Mouse (Mus musculus): Measurements from ENCODE around the gene Tm4sf1. TPM values are rescaled to one million over a fixed set of nuclear protein-coding genes. Genes with fewer than 3 reads are reported as not detected.

Gene Tm4sf1
- polyA plus RNA-seq, 1 experiment from 2014 or later = 6.5 TPM

DNA sequence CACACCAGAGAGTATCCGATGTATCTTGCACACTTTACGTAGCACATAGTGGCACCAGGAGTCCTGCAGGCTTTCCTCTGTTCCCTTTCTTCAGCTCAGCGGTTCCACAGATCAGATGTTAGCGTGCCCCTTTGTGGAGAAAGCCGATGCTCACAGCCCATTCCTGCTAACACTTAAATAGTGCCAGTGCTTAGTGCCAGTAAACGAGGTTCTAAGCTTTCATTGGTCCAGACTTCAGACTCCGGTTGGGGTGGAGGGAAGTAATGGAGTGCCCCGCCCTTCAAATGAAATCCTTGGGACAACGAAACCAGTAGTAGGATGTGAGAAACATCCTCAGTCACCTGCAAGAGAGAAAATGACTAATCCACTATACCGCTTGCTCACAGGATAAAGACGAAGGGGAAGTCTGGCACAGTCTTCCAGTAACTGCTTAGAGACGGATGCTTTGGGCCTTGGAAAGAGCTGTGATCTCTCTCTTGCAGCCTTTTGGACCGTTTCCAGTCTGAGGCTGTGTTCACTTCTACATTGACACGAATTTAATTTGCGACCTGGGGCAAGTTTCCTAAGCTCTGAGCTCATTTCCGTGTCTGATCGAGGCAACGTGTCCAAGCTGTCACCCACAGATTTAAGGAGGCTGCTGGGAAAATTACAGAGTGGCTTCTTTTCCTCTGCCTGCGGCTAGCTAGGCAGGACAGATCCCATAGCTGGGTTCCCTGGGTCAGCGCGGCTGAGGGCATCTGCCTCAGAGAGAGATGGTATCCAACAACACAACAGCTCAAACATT lies 6.9 kb downstream of the Tm4sf1 start:
- Histone ChIP-seq H3K27me3 (ENCODE audit: control insufficient read depth, insufficient read depth, low read length) (no peaks in the 10 kb centered on the region), H3K4me2 (ENCODE audit: low read depth, severe bottlenecking) (no peak overlapping the region), H3K4me3 (ENCODE audit: low read depth, low read length) (no peak overlapping the region), H3K36me3 (ENCODE audit: control insufficient read depth, insufficient read depth, low read length) (no peaks in the 10 kb centered on the region), H3K27ac (replicated peaks; ENCODE audit: low read depth, low read length) (no peak overlapping the region), H3K4me1 (ENCODE audit: control insufficient read depth, insufficient read depth, low read length) (no peaks in the 10 kb centered on the region), H3K9ac (ENCODE audit: low read length) (no peak overlapping the region), H3K9me3 (ENCODE audit: control insufficient read depth, low read length) (no peaks in the 10 kb centered on the region)
- 69% methylated on average over 21 of the region's 21 CpGs for WGBS
- DNase-seq (ENCODE audit: low spot score) (no peak), ATAC-seq (ENCODE audit: insufficient number of reproducible peaks, low FRiP score, low TSS enrichment, low read depth) (no peak)

DNA sequence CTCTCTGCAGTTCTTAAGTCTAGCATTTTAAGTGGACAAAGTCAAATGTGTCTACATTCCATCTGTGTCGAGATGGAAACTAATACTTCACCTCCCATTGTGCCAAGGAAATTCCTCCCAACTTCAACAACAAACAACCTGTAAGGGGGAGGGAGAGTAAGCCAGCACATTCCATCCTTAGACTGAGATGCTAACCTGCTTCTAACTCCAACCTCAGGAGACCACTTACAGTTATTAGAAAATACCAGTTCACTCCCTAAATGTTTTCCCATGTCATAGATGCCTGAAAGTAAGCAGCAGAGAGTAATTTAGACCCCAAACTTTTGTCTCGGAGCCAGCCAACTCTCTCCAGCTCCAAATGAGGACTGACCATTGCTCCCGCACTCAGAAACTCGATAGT lies 7.9 kb downstream of the Tm4sf1 start:
- 66% methylated on average over 4 of the region's 4 CpGs for WGBS
- no peak overlapping the region for H3K9ac ChIP-seq (ENCODE audit: low read length)
- no peaks in the 10 kb centered on the region for H3K27me3 ChIP-seq (ENCODE audit: control insufficient read depth, insufficient read depth, low read length)
- no peaks in the 10 kb centered on the region for H3K36me3 ChIP-seq (ENCODE audit: control insufficient read depth, insufficient read depth, low read length)
- peaks cover 2% of the 10 kb centered on the region; the same call in 1 of the 2 replicates for H3K4me1 ChIP-seq (ENCODE audit: control insufficient read depth, insufficient read depth, low read length)
- DNase-seq (ENCODE audit: low spot score) = no peak
- no peaks in the 10 kb centered on the region for H3K9me3 ChIP-seq (ENCODE audit: control insufficient read depth, low read length)
- no peak overlapping the region for H3K27ac ChIP-seq (replicated peaks; ENCODE audit: low read depth, low read length)
- no peak overlapping the region for H3K4me2 ChIP-seq (ENCODE audit: low read depth, severe bottlenecking)
- ATAC-seq (ENCODE audit: insufficient number of reproducible peaks, low FRiP score, low TSS enrichment, low read depth) = no peak
- H3K4me3 ChIP-seq (ENCODE audit: low read depth, low read length) = no peak overlapping the region

DNA sequence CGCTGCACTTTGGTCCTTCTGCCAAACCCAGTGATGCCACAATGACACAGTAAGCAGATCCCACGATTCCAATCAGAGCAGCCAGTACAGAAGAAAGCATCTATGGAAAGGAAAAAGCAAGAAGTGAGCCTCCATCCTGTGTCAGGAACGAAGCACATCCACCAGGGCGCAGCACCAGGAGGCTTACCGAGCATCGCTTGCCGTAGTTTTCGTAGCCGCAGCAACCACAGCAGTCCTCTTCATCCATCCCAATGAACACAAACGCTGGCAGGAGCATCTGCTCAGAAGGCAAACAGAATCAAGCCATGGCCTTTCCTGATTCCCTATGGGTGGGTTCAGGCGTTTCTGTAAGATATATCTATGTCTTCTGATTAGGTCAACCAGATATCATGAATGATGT lies 9.0 kb downstream of the Tm4sf1 start:
- H3K27me3 ChIP-seq (ENCODE audit: control insufficient read depth, insufficient read depth, low read length) = no peaks in the 10 kb centered on the region
- DNase-seq (ENCODE audit: low spot score) (no peak), ATAC-seq (ENCODE audit: insufficient number of reproducible peaks, low FRiP score, low TSS enrichment, low read depth) (no peak)
- H3K4me1 ChIP-seq (ENCODE audit: control insufficient read depth, insufficient read depth, low read length) = peaks cover 2% of the 10 kb centered on the region; the same call in 1 of the 2 replicates
- no peaks in the 10 kb centered on the region for H3K36me3 ChIP-seq (ENCODE audit: control insufficient read depth, insufficient read depth, low read length)
- H3K9me3 ChIP-seq (ENCODE audit: control insufficient read depth, low read length) = no peaks in the 10 kb centered on the region
- no peak overlapping the region for H3K9ac ChIP-seq (ENCODE audit: low read length)
- no peak overlapping the region for H3K27ac ChIP-seq (replicated peaks; ENCODE audit: low read depth, low read length)
- 80% methylated on average over 11 of the region's 11 CpGs for WGBS
- H3K4me2 ChIP-seq (ENCODE audit: low read depth, severe bottlenecking) = no peak overlapping the region
- no peak overlapping the region for H3K4me3 ChIP-seq (ENCODE audit: low read depth, low read length)

DNA sequence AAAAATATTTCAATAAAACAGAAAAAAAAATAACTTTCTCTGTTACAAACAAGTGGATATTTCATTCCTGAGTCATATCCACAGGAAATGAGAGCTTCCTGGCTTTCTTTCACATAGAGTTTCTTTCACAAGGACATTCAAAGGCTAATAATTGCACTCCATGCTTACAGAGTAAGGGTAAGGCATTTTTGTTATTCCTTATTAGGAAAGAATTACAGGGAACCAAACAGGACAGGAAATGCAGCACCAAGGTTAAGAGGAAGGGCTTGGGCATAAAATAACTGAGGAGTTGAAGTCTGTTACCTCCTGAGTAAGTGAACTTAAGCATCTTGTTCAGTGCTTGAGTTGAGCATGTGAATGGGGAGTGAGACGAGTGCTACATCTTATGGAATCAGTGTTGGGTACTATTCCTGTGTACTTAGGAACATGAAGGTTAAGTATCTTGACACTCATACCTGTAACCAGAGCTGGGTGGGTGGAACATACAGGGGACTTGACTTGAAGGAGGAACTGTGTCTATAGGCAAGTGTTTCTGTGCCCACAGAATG lies 12.8 kb downstream of the Tm4sf1 start:
- 85% methylated on average over 1 of the region's 1 CpGs for WGBS
- DNase-seq (ENCODE audit: low spot score) (no peak), ATAC-seq (ENCODE audit: insufficient number of reproducible peaks, low FRiP score, low TSS enrichment, low read depth) (no peak)

DNA sequence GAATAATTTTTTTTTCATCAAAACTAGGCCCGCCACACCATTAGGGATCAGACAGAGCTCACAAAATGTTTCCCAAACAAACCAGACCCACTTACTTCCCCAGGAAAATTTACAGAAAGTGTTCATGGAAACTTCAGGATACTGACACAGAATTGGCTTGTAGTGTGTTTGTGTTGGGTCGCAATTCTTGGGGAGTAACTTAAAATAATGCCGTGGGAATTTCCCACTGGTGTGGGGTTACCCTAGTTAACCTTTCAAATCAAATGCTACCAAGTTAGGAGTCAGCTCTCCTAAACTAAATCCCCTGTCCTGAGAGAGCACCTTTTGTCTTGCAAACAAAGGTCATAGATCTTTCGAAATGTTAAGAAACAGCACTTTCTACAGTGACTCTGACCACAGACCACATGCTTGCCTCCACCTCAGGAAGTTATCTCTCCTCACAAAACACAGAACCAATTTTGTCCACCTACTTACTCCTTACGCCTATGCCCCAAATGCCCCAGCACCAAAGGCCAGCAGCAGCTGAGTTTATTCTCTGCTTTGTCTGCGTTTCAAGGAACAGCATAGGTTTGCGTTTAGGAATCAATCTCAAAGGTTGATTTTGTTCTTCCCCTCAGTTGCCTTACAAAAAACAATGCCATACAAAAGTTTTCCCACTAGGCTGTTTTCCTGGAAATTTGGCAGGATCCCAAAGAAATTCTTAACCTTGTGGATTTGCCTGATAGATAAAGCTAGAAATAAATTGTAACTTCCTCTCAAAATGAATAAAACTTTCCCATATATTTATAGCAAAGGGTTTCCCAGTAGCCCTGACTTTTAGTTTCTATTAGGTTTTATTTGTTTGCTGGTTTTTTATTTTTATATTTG lies 13.7 kb downstream of the Tm4sf1 start:
- Histone ChIP-seq H3K27me3 (ENCODE audit: control insufficient read depth, insufficient read depth, low read length) (no peaks in the 10 kb centered on the region), H3K36me3 (ENCODE audit: control insufficient read depth, insufficient read depth, low read length) (no peaks in the 10 kb centered on the region), H3K4me3 (ENCODE audit: low read depth, low read length) (no peak overlapping the region), H3K4me2 (ENCODE audit: low read depth, severe bottlenecking) (no peak overlapping the region), H3K27ac (replicated peaks; ENCODE audit: low read depth, low read length) (no peak overlapping the region), H3K9ac (ENCODE audit: low read length) (no peak overlapping the region), H3K9me3 (ENCODE audit: control insufficient read depth, low read length) (no peaks in the 10 kb centered on the region), H3K4me1 (ENCODE audit: control insufficient read depth, insufficient read depth, low read length) (peaks cover 2% of the 10 kb centered on the region; the same call in 1 of the 2 replicates)
- no peak for ATAC-seq (ENCODE audit: insufficient number of reproducible peaks, low FRiP score, low TSS enrichment, low read depth)
- DNase-seq (ENCODE audit: low spot score) = no peak
- 68% methylated on average over 7 of the region's 7 CpGs for WGBS

More for the DNA sequence above, 12.8 kb downstream of the Tm4sf1 start:
- H3K4me3 ChIP-seq (ENCODE audit: low read depth, low read length) = no peak overlapping the region
- H3K27me3 ChIP-seq (ENCODE audit: control insufficient read depth, insufficient read depth, low read length) = no peaks in the 10 kb centered on the region
- H3K4me1 ChIP-seq (ENCODE audit: control insufficient read depth, insufficient read depth, low read length) = peaks cover 2% of the 10 kb centered on the region; the same call in 1 of the 2 replicates
- no peaks in the 10 kb centered on the region for H3K36me3 ChIP-seq (ENCODE audit: control insufficient read depth, insufficient read depth, low read length)
- no peak overlapping the region for H3K9ac ChIP-seq (ENCODE audit: low read length)
- H3K4me2 ChIP-seq (ENCODE audit: low read depth, severe bottlenecking) = no peak overlapping the region
- no peaks in the 10 kb centered on the region for H3K9me3 ChIP-seq (ENCODE audit: control insufficient read depth, low read length)
- H3K27ac ChIP-seq (replicated peaks; ENCODE audit: low read depth, low read length) = no peak overlapping the region

DNA sequence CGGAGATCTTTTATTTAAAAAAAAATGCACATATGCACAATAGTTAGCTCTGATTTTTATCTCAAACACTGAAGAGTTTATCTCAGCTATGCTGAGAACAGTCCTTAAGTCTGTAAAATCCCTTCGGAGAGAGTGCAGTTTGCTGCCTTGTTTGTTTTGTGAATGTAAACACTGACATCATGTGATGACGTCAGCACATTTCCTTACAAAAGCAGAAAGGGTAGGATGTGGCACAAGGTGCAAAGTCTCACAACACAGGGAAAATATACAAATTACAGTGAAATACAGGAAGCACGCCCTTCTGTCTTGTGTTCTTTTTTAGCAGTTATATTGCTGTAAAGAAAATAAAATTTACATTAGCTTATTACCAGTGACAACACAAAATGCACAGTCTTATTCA lies 14.3 kb downstream of the Tm4sf1 start:
- Histone ChIP-seq H3K36me3 (ENCODE audit: control insufficient read depth, insufficient read depth, low read length) (no peaks in the 10 kb centered on the region), H3K9me3 (ENCODE audit: control insufficient read depth, low read length) (no peaks in the 10 kb centered on the region), H3K27ac (replicated peaks; ENCODE audit: low read depth, low read length) (no peak overlapping the region), H3K27me3 (ENCODE audit: control insufficient read depth, insufficient read depth, low read length) (no peaks in the 10 kb centered on the region), H3K9ac (ENCODE audit: low read length) (no peak overlapping the region), H3K4me2 (ENCODE audit: low read depth, severe bottlenecking) (no peak overlapping the region), H3K4me1 (ENCODE audit: control insufficient read depth, insufficient read depth, low read length) (peaks cover 2% of the 10 kb centered on the region; the same call in 1 of the 2 replicates), H3K4me3 (ENCODE audit: low read depth, low read length) (no peak overlapping the region)
- ATAC-seq (ENCODE audit: insufficient number of reproducible peaks, low FRiP score, low TSS enrichment, low read depth) = no peak
- WGBS = 56% methylated on average over 4 of the region's 4 CpGs
- no peak for DNase-seq (ENCODE audit: low spot score)

DNA sequence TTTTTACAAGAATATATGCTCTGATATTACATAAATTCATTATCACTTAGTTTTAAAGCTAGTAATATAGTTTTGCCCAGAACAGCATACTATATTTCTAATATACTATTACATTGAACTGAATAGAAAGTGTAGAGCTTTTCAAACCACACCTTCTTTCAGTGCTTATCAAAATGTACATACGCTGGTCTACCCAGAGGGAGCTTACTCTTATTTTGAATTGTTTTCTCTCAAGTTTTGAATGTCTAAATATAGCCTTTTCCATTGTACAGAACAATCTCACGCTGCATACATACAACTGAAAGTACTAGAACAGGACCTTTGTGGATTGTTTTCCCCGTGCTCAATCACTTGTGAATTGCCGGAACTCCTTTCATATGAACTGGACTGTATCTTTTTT lies 23.6 kb downstream of the Tm4sf1 start:
- WGBS = 91% methylated on average over 4 of the region's 4 CpGs
- ATAC-seq (ENCODE audit: insufficient number of reproducible peaks, low FRiP score, low TSS enrichment, low read depth) = no peak

DNA sequence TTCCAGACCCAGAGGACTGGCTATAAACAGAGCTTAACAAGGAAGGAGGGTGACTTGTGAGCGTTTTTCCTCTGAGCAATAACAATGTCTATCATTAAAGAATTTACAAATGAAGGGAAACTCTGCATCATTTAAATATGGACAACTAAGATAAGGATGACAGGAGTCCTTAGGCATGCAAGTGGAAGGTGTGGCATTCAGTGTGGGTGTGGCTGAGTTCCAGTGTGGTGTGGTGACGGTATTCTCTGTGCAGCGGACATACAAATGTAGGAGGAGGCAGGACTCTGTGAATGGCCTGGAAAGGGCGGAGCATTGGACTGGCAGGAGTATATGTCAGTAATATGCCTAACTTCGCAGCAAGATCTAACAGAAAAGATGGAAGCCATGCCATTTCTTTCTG lies 24.3 kb downstream of the Tm4sf1 start:
- WGBS = 80% methylated on average over 5 of the region's 5 CpGs
- no peak overlapping the region for H3K27ac ChIP-seq (replicated peaks; ENCODE audit: low read depth, low read length)
- ATAC-seq (ENCODE audit: insufficient number of reproducible peaks, low FRiP score, low TSS enrichment, low read depth) (no peak), DNase-seq (ENCODE audit: low spot score) (no peak)
- no peak overlapping the region for H3K9ac ChIP-seq (ENCODE audit: low read length)
- H3K4me3 ChIP-seq (ENCODE audit: low read depth, low read length) = no peak overlapping the region
- no peaks in the 10 kb centered on the region for H3K36me3 ChIP-seq (ENCODE audit: control insufficient read depth, insufficient read depth, low read length)
- H3K4me2 ChIP-seq (ENCODE audit: low read depth, severe bottlenecking) = no peak overlapping the region
- H3K27me3 ChIP-seq (ENCODE audit: control insufficient read depth, insufficient read depth, low read length) = no peaks in the 10 kb centered on the region
- no peaks in the 10 kb centered on the region for H3K4me1 ChIP-seq (ENCODE audit: control insufficient read depth, insufficient read depth, low read length)
- H3K9me3 ChIP-seq (ENCODE audit: control insufficient read depth, low read length) = no peaks in the 10 kb centered on the region

More for the DNA sequence above, 23.6 kb downstream of the Tm4sf1 start:
- no peaks in the 10 kb centered on the region for H3K36me3 ChIP-seq (ENCODE audit: control insufficient read depth, insufficient read depth, low read length)
- H3K4me2 ChIP-seq (ENCODE audit: low read depth, severe bottlenecking) = no peak overlapping the region
- H3K4me3 ChIP-seq (ENCODE audit: low read depth, low read length) = no peak overlapping the region
- no peaks in the 10 kb centered on the region for H3K27me3 ChIP-seq (ENCODE audit: control insufficient read depth, insufficient read depth, low read length)
- no peaks in the 10 kb centered on the region for H3K9me3 ChIP-seq (ENCODE audit: control insufficient read depth, low read length)
- H3K9ac ChIP-seq (ENCODE audit: low read length) = no peak overlapping the region
- no peaks in the 10 kb centered on the region for H3K4me1 ChIP-seq (ENCODE audit: control insufficient read depth, insufficient read depth, low read length)
- no peak overlapping the region for H3K27ac ChIP-seq (replicated peaks; ENCODE audit: low read depth, low read length)
- no peak for DNase-seq (ENCODE audit: low spot score)
